Mouse (Mus musculus) heart, embryonic 14.5 days (tissue): ENCODE results near the gene Cpox. TPM values are rescaled to one million over a fixed set of nuclear protein-coding genes. Genes with fewer than 3 reads are reported as not detected.
A peak's percentile ranks its signal among the peaks of the same experiment; 100 is the strongest.

Experiments
- ATAC-seq: fragments of 200-750 bp; cut with Nextera tagmentation; 2 replicates; pipeline ENCODE4 v1.8.0; 2017; ENCODE audit warnings: low read depth, moderate TSS enrichment; ENCODE audit not compliant: insufficient number of reproducible peaks, insufficient read depth, low FRiP score
- H3K27ac ChIP-seq, 2 experiments: fragments of 200-500 bp in 1 of 2; fragments of 300-500 bp in 1 of 2; sonication (generic) in 1 of 2; replicated peaks in 1 of 2; 2 replicates each; pipeline ENCODE4 v1.5.1; 2012 to 2014; ENCODE audit warnings: low read depth in 2 of 2, low read length in 2 of 2, control low read depth in 1 of 2, mild to moderate bottlenecking in 1 of 2, mixed read lengths in 1 of 2; ENCODE audit not compliant: control insufficient read depth in 1 of 2, insufficient read depth in 1 of 2
- H3K27me3 ChIP-seq: fragments of 300-500 bp; sonication (generic); 2 replicates; pipeline ENCODE4 v1.6.1; 2014; ENCODE audit warnings: mild to moderate bottlenecking, low read length, control low read depth; ENCODE audit not compliant: control insufficient read depth, insufficient read depth
- H3K36me3 ChIP-seq: fragments of 300-500 bp; sonication (generic); 2 replicates; pipeline ENCODE4 v1.6.1; 2014; ENCODE audit warnings: mild to moderate bottlenecking, control low read depth, low read length, mixed read lengths; ENCODE audit not compliant: control insufficient read depth, insufficient read depth
- H3K4me1 ChIP-seq, 2 experiments: fragments of 200-500 bp in 1 of 2; fragments of 300-500 bp in 1 of 2; sonication (generic) in 1 of 2; 2 replicates each; pipeline ENCODE4 v1.6.1; 2012 to 2014; ENCODE audit warnings: low read length in 2 of 2, control low read depth in 1 of 2, mixed read lengths in 1 of 2; ENCODE audit not compliant: control insufficient read depth in 2 of 2, insufficient read depth in 2 of 2
- H3K4me2 ChIP-seq: fragments of 300-500 bp; sonication (generic); 2 replicates; pipeline ENCODE4 v1.6.1; 2014; ENCODE audit warnings: mild to moderate bottlenecking, low read length
- H3K4me3 ChIP-seq, 2 experiments: fragments of 200-500 bp in 1 of 2; fragments of 300-500 bp in 1 of 2; sonication (generic) in 1 of 2; 2 replicates each; pipeline ENCODE4 v1.5.1; 2012 to 2014; ENCODE audit warnings: low read length in 2 of 2, mild to moderate bottlenecking in 2 of 2, control low read depth in 1 of 2, low read depth in 1 of 2, moderate library complexity in 1 of 2; ENCODE audit not compliant: control insufficient read depth in 1 of 2, insufficient read depth in 1 of 2
- H3K9ac ChIP-seq: fragments of 300-500 bp; sonication (generic); 2 replicates; pipeline ENCODE4 v1.6.1; 2014; ENCODE audit warnings: mild to moderate bottlenecking, low read length
- H3K9me3 ChIP-seq: fragments of 300-500 bp; sonication (generic); 2 replicates; pipeline ENCODE4 v1.6.1; 2016; ENCODE audit warnings: low read length, control low read depth; ENCODE audit not compliant: control insufficient read depth
- WGBS: fragments of 180-500 bp; shearing (Covaris S2); extraction: QIAGEN DNeasy Blood & Tissue Kit; methylation state at CpG from one replicate; pipeline ENCODE4 v1.1.7; 2014; 5-methylcytosine and 5-hydroxymethylcytosine counted together
- polyA plus RNA-seq: library from polyadenylated mRNA; unstranded; fragments of >200 nt; fragmentation: Nextera tagmentation; extraction: Ambion mirVana; gene quantifications from 2 replicates; pipeline ENCODE4 v1.2.1, GENCODE M21; 2014

The Cpox gene
- polyA plus RNA-seq, 1 experiment from 2014 or later: 41.3 TPM

DNA sequence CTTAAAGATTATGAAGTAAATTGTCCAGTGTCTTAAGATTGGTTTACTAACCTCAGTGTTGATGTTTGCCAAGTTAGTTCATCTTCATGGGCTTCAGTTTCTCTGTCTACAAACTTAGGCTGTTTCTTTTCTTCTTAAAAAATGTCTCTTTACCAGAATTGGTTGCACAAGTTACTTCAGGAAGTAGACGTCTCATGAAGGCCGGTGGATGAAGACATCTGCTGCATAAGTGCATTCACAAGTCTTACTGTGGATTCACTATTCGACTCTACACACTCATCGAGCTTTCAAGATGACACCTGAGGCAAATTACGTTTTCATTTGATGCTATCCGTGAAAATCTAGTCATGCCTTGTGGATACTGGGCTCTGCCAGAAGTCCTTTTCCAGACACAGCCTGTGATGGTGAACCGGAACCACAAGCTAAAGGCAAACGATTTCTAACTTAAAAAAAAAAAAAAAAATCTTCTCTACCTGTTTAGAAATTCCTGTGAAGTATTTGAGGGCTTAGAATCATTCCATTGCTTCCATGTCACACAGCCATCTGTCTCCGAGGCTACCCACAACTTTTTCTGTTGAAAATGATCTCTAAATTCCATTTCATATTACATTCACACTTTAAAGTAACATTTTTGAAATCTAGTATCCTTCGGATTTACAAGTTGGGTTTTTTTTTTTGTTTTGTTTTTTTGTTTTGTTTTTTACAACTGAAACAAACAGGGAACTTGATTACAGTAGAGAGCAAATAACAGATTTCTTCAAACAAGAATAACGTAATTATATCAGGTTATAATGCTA lies 56.8 kb downstream of the Cpox start:
- Histone ChIP-seq H3K4me3 (peak overlapping the region in 1 of 2 experiments; percentile 64; a peak in 2 of 4 replicates), H3K27ac (no peak overlapping the region), H3K4me2 (peak overlapping the region; percentile 70), H3K9ac (peak overlapping the region; percentile 78), H3K27me3 (no peaks in the 10 kb centered on the region), H3K4me1 (0 out of 4 replicates have a peak, but pooled peaks cover 0 to 5% of the 10 kb centered on the region in 2 experiments), H3K9me3 (no peaks in the 10 kb centered on the region), H3K36me3 (peaks cover 23% of the 10 kb centered on the region)
- 74% methylated on average over 11 of the region's 11 CpGs for WGBS
- ATAC-seq: no peak

DNA sequence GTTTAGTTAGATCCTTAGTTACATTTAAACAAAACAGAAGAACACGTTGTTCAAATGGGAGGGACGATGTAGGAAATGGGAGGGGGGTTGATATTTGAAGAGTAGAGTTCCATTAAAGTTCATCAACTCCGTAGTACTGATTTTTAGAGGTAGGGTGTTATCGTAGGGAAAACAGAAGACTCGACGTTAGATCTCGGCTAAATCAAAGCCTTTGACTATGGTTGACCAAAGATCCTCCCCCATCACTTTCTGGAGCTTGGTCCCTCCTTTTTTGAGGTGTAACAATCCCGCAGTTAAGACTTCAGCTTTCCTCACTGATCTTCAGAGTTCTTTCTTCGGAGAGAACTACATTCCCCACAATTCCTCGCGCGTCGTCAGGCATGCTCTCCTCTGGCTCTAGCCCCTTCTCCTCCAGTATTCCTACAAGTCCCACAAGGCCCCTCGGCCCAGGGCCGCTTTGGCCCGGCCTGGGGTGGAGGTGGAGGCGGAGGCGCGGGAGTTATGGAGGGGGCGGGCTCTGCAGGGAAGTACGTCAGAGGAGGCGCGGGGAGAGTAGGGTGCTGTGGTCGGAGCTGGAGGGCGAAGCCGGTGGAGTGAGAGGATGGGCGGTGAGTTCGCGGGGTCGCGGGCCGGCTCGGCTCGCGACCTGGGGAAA lies 57.5 kb downstream of the Cpox start, which contains the start of gene Cldnd1:
Gene Cldnd1, plus strand, starts transcription at position 434 of the 655 bp plus-strand sequence.
- no peaks in the 10 kb centered on the region for H3K27me3 ChIP-seq
- peak within 1 kb of the TSS; percentile 78 for H3K9ac ChIP-seq
- peak; percentile 100 for ATAC-seq
- WGBS: 2% methylated on average over 29 of the region's 35 CpGs
- peak within 1 kb of the TSS; percentile 70 for H3K4me2 ChIP-seq
- H3K9me3 ChIP-seq: no peaks in the 10 kb centered on the region
- peak within 1 kb of the TSS; percentile 64 to 84 for H3K4me3 ChIP-seq
- 0 out of 4 replicates have a peak, but pooled peaks cover 0 to 5% of the 10 kb centered on the region in 2 experiments for H3K4me1 ChIP-seq
- peak within 1 kb of the TSS; percentile 82 to 88 for H3K27ac ChIP-seq
- peaks cover 31% of the 10 kb centered on the region for H3K36me3 ChIP-seq

DNA sequence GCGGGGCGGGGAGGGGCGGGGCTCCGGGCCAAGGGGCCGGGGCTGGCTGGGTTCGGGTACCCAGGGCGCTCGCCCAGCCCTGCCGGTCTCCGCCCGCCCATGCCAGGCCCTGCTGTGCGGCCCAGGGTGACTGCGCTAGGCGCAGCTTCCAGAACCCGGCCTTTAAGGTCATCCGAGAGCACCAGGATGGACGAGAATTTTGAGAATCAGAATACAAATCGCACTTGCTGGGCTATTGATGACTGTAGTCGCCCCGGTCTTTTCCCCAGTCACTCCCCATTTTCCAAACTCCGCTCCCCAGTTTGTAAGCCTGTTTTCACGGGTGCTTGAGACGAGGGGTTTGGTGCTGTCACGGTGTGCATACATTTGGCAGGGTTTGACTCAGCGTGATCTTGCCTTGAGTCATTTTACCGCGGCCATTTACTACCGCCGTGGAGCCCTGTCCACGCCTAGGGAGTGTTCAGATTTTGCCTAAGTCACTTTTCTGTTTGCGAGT lies 58.1 kb downstream of the Cpox start:
- Histone ChIP-seq H3K9ac (peak overlapping the region; percentile 78), H3K4me1 (0 out of 4 replicates have a peak, but pooled peaks cover 0 to 5% of the 10 kb centered on the region in 2 experiments), H3K4me2 (peak overlapping the region; percentile 69), H3K27ac (peak overlapping the region; percentile 82 to 88), H3K36me3 (peaks cover 37% of the 10 kb centered on the region), H3K9me3 (no peaks in the 10 kb centered on the region), H3K4me3 (peak overlapping the region; percentile 64 to 84), H3K27me3 (no peaks in the 10 kb centered on the region)
- ATAC-seq: peak; percentile 85
- WGBS: under 1% methylated on average over 29 of the region's 31 CpGs

DNA sequence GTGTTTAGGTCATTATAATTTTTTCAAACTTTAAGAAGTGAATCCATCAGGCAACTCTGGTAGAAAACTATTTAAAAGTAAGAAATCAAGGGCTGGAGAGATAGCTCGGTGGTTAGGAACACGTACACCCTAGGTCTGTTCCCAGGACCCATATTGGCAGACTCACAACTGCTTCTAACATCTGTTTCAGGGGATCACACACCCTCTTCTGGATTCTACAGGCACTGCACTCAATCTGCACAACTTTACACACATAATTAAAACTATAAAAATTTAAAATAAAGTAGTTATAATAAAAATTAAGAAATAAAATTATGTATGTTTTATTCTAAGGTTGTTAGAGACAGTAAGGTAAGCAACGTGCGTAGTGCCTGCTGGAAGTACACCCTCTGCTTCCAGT lies 68.1 kb downstream of the Cpox start:
- Histone ChIP-seq H3K4me2 (no peak overlapping the region), H3K9ac (no peak overlapping the region), H3K27ac (no peak overlapping the region), H3K36me3 (peaks cover 32% of the 10 kb centered on the region), H3K4me1 (no peaks in the 10 kb centered on the region), H3K9me3 (no peaks in the 10 kb centered on the region), H3K27me3 (no peaks in the 10 kb centered on the region), H3K4me3 (no peak overlapping the region)
- no peak for ATAC-seq
- WGBS: 75% methylated on average over 4 of the region's 4 CpGs

DNA sequence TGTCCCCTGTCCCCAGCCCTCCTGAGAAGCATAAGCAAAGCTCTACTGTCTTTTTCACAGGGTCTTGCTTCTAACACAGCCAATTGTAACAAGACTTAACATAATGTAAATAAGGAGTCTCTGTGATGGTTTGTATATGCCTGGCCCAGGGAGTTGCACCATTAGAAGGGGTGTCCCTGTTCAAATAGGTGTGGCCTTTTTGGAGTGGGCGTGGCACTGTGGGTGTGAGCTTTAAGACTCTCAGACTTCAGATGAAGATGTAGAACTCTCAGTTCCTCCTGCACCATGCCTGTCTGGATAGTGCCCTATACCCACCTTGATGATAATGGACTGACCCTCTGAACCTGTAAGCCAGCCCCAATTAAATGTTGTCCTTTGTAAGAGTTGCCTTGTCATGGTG lies 68.7 kb downstream of the Cpox start:
- Histone ChIP-seq H3K27me3 (no peaks in the 10 kb centered on the region), H3K4me2 (no peak overlapping the region), H3K4me1 (no peaks in the 10 kb centered on the region), H3K9me3 (no peaks in the 10 kb centered on the region), H3K4me3 (no peak overlapping the region), H3K9ac (no peak overlapping the region), H3K36me3 (peaks cover 26% of the 10 kb centered on the region), H3K27ac (no peak overlapping the region)
- no peak for ATAC-seq
- 78% methylated on average over 1 of the region's 1 CpGs for WGBS

DNA sequence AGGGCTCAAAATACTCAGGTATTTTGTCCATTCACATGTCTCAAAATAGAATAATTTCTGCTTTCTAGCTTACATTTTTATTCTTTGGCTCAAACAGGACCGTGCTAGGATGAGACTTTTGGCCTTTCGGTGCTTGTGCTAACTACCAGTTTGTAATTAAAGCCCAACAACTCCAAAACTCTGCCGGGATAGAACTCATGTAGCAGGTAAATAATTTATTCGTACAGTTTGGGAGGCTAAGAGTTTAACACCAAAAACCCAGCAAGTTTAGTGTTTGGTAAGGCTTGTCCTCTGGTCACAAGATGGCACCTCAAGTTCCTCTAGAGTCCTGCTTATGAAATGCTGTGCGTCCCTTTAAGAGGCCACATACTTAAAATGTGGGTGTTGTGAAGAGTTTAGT lies 70.7 kb downstream of the Cpox start:
- Histone ChIP-seq H3K9ac (no peak overlapping the region), H3K4me3 (no peak overlapping the region), H3K9me3 (no peaks in the 10 kb centered on the region), H3K36me3 (peaks cover 6% of the 10 kb centered on the region; the same call in 1 of the 2 replicates), H3K27ac (no peak overlapping the region), H3K4me2 (no peak overlapping the region), H3K4me1 (no peaks in the 10 kb centered on the region), H3K27me3 (no peaks in the 10 kb centered on the region)
- WGBS: 84% methylated on average over 5 of the region's 5 CpGs
- ATAC-seq: no peak

DNA sequence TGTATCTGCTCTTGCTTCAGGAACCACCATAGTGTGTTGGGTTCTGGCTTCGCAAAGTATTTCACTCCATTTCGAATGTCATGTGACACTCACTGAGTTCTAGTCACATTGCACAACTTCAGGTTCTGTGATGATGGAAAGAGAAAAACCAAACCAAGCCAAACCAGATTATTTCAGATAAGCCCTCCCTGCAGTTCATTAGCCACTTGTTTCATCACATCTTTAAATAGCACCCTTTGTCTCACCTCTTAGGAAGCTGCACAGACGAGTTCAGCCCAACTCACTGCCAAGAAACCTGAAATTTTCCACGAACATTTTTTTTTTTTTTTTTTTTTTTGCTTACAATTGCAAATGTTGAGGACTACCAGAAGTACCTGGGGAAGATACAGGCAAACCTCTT lies 76.6 kb downstream of the Cpox start:
- Histone ChIP-seq H3K4me1 (peaks cover 3 to 6% of the 10 kb centered on the region in 2 experiments; a peak in 3 of 4 replicates), H3K4me2 (peak overlapping the region; percentile 27), H3K36me3 (no peaks in the 10 kb centered on the region), H3K27me3 (no peaks in the 10 kb centered on the region), H3K9ac (no peak overlapping the region), H3K27ac (peak overlapping the region; percentile 1 to 57; a peak in 2 of 4 replicates), H3K4me3 (no peak overlapping the region), H3K9me3 (no peaks in the 10 kb centered on the region)
- 18% methylated on average over 4 of the region's 4 CpGs for WGBS
- ATAC-seq: peak; percentile 26; the same call in 1 of the 2 replicates
